Mouse (Mus musculus) heart, embryonic 16.5 days (tissue): ENCODE measurements around the gene Gzme. TPM values are rescaled to one million over a fixed set of nuclear protein-coding genes. Genes with fewer than 3 reads are reported as not detected.
"Not testable (repeated sequence)": the region's sequence is repeated elsewhere in the genome, so short reads cannot be mapped to it uniquely, and the experiment has no call there.

Source experiments
- ATAC-seq: fragments of 200-750 bp; cut with Nextera tagmentation; replicated peaks from 2 replicates; pipeline ENCODE4 v1.8.0; 2017; ENCODE audit warnings: moderate number of reproducible peaks; ENCODE audit not compliant: insufficient read depth, low FRiP score; ENCODE audit errors: extremely low read depth
- H3K27ac ChIP-seq: fragments of 300-500 bp; sonication (generic); 2 replicates; pipeline ENCODE4 v1.5.1; 2014; ENCODE audit warnings: mild to moderate bottlenecking, low read length, control low read depth, moderate library complexity
- H3K27me3 ChIP-seq: fragments of 300-500 bp; sonication (generic); 2 replicates; pipeline ENCODE4 v1.6.1; 2014; ENCODE audit warnings: low read length, mixed read lengths; ENCODE audit not compliant: control insufficient read depth, insufficient read depth
- H3K36me3 ChIP-seq: fragments of 300-500 bp; sonication (generic); 2 replicates; pipeline ENCODE4 v1.6.1; 2014; ENCODE audit not compliant: control insufficient read depth, insufficient read depth
- H3K4me1 ChIP-seq: fragments of 300-500 bp; sonication (generic); 2 replicates; pipeline ENCODE4 v1.6.1; 2014; ENCODE audit warnings: low read length, mixed read lengths; ENCODE audit not compliant: control insufficient read depth, insufficient read depth
- H3K4me2 ChIP-seq: fragments of 300-500 bp; sonication (generic); 2 replicates; pipeline ENCODE4 v1.6.1; 2014; ENCODE audit warnings: low read depth, mild to moderate bottlenecking, control low read depth, low read length
- H3K4me3 ChIP-seq: fragments of 300-500 bp; sonication (generic); 2 replicates; pipeline ENCODE4 v1.5.1; 2014; ENCODE audit warnings: mild to moderate bottlenecking, control low read depth, low read length
- H3K9ac ChIP-seq: fragments of 300-500 bp; sonication (generic); 2 replicates; pipeline ENCODE4 v1.6.1; 2014; ENCODE audit warnings: low read length, control low read depth
- H3K9me3 ChIP-seq: fragments of 300-500 bp; sonication (generic); replicated peaks from 2 replicates; pipeline ENCODE4 v1.6.1; 2016; ENCODE audit warnings: low read length; ENCODE audit not compliant: control insufficient read depth
- WGBS: fragments of 180-500 bp; shearing (Covaris S2); extraction: QIAGEN DNeasy Blood & Tissue Kit; methylation state at CpG from one replicate; pipeline ENCODE4 v1.1.7; 2014; 5-methylcytosine and 5-hydroxymethylcytosine counted together
- polyA plus RNA-seq: library from polyadenylated mRNA; unstranded; fragments of >200 nt; fragmentation: Nextera tagmentation; extraction: Ambion mirVana; gene quantifications from 2 replicates; pipeline ENCODE4 v1.2.1, GENCODE M21; 2015

Gzme gene
- not detected in 2 replicates for polyA plus RNA-seq

DNA sequence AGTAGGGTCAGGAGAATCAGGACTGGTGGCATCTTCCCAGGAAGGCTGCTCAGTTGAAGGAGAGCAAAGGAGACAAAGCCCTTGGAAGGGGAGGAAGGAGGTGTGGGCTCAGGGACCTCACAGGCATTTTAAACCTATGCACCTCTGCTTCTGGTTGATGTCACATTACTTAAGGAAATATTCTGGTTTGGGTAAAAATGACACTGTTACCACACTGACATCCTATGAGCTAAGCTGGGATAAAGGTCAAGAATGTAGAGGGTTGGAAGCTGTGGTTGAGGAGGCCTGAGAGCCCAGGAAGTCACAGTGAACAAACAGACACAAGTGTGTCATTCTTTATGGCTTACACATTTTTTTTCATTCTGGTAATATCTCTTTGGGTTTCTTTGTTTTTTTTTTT, at the start of gene Gzme:
Gene Gzme (minus strand): TSS at position 101 of the 400 bp plus-strand sequence.
- no peaks in the 10 kb centered on the region for H3K4me1 ChIP-seq
- H3K36me3 ChIP-seq = no peaks in the 10 kb centered on the region
- H3K4me3 ChIP-seq = no peak within 1 kb of the TSS
- no peak within 1 kb of the TSS for H3K9ac ChIP-seq
- no peak within 1 kb of the TSS for H3K4me2 ChIP-seq
- no peaks in the 10 kb centered on the region for H3K27me3 ChIP-seq
- no peak within 1 kb of the TSS for H3K27ac ChIP-seq
- no peak for ATAC-seq
- no peaks in the 10 kb centered on the region for H3K9me3 ChIP-seq

DNA sequence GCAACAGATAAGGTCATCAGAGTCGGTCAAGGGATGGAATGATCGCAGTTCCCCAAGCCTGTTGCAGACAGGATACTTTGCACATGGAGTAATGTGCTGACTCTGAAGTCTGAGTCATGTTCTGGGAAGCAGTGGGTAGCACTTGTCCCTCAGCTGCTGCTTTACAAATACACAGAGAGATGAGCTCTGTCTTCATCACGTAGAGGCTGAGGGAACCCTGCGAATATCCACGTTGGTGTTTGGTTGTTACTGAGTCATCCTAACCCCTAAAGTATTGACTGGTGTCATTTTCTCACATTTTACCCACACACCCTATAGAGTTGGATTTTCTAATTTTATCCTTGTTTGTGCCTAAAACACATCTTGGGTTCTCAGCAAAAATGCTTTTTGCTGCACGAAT, 47.6 kb upstream of the Gzme start:
- ATAC-seq = no peak
- 70% methylated on average over 6 of the region's 6 CpGs for WGBS
- H3K36me3 ChIP-seq = no peaks in the 10 kb centered on the region
- H3K9me3 ChIP-seq = no peaks in the 10 kb centered on the region
- no peak overlapping the region for H3K27ac ChIP-seq
- H3K4me3 ChIP-seq = no peak overlapping the region
- no peak overlapping the region for H3K9ac ChIP-seq
- H3K4me1 ChIP-seq = no peaks in the 10 kb centered on the region
- no peak overlapping the region for H3K4me2 ChIP-seq
- no peaks in the 10 kb centered on the region for H3K27me3 ChIP-seq

DNA sequence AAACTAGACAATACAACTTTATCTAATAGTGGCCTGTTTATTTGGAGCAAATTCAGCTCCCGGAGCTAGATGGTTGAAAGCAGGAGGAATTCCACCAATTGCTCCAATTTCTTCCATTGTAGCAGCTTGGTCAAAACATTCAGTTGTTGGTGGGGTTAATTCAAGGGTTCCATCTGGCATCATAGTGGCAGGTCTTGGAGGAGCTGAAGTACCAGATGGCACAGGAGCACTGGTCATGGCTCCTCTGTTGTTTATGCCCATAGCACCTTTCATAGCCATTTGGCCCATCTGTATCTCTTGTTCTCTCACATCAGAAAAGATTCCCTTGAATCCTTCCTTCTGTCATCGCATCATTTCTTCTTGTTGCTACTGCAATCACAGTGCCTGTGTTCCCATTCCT, 41.7 kb upstream of the Gzme start:
- H3K36me3 ChIP-seq = no peaks in the 10 kb centered on the region
- H3K9me3 ChIP-seq = no peaks in the 10 kb centered on the region
- H3K4me2 ChIP-seq = no peak overlapping the region
- no peak overlapping the region for H3K27ac ChIP-seq
- WGBS = 78% methylated on average over 2 of the region's 2 CpGs
- no peak for ATAC-seq
- H3K4me3 ChIP-seq = no peak overlapping the region
- H3K9ac ChIP-seq = no peak overlapping the region
- no peaks in the 10 kb centered on the region for H3K4me1 ChIP-seq
- H3K27me3 ChIP-seq = no peaks in the 10 kb centered on the region

DNA sequence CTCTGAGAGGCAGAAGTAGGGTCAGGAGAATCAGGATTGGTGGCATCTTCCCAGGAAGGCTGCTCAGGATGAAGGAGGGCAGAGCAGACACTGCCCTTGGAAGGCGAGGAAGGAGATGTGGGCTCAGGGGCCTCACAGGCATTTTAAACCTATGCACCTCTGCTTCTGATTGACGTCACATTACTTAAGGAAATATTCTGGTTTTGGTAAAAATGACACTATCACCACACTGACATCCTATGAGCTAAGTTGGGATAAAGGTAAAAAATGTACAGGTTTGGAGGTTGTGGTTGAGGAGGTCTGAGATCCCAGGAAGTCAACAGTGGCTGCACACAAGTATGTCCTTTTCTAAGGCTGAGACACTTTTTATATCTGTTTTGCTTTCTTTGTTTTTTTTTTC, 39.1 kb upstream of the Gzme start, which contains the start of gene Gzmg:
Gene Gzmg (minus strand): TSS at position 101 of the 400 bp plus-strand sequence.
- 67% methylated on average over 2 of the region's 2 CpGs for WGBS
- not testable (repeated sequence) for H3K27me3 ChIP-seq, H3K36me3 ChIP-seq, H3K9ac ChIP-seq, H3K4me3 ChIP-seq, H3K4me1 ChIP-seq, H3K4me2 ChIP-seq, H3K9me3 ChIP-seq, ATAC-seq, H3K27ac ChIP-seq

DNA sequence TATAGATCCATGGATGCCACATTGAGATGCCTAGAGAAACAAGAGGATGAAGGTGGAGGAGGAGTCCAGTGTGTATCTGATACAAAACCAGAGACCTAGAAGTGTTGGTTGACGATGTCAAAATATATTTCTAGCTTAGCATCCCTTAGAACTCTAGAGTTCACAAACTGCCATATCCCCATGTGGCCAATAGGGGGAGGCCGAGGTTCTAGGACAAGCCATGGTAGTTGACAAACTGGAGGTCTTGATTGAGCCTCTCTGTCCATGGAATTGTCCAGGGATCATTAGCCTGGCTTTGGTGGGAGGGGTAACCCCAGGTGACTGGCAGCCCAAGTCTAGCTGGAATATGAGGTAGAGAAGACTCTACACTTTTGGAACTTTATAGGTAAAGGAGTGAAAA, 34.9 kb upstream of the Gzme start:
- H3K4me2 ChIP-seq = no peak overlapping the region
- H3K4me3 ChIP-seq = no peak overlapping the region
- H3K27me3 ChIP-seq = no peaks in the 10 kb centered on the region
- 67% methylated on average over 2 of the region's 2 CpGs for WGBS
- H3K9ac ChIP-seq = no peak overlapping the region
- H3K9me3 ChIP-seq = no peaks in the 10 kb centered on the region
- H3K27ac ChIP-seq = no peak overlapping the region
- no peaks in the 10 kb centered on the region for H3K4me1 ChIP-seq
- H3K36me3 ChIP-seq = no peaks in the 10 kb centered on the region
- ATAC-seq = no peak

DNA sequence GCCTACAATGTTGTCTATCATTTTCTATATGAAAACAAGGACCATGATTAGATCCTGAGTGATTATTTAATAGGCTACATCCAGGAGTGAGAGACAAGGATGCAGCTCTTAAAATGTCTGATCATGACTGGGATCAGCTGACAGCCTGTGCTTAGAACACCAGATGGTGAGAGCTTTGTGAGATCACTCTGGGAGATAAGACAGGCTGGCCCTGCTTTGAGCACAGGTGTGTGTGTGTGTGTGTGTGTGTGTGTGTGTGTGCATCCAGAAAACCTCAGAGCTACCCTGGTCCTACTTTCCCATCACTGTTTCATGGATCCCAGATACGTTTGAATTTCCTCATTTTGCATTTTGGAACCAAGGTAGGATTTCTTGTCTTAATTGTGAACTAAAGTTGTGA, 13.2 kb upstream of the Gzme start:
- H3K9ac ChIP-seq, H3K27me3 ChIP-seq, H3K4me2 ChIP-seq, H3K4me1 ChIP-seq, H3K27ac ChIP-seq, H3K9me3 ChIP-seq, H3K36me3 ChIP-seq, H3K4me3 ChIP-seq, ATAC-seq: not testable (repeated sequence)
- 62% methylated on average over 1 of the region's 1 CpGs for WGBS

DNA sequence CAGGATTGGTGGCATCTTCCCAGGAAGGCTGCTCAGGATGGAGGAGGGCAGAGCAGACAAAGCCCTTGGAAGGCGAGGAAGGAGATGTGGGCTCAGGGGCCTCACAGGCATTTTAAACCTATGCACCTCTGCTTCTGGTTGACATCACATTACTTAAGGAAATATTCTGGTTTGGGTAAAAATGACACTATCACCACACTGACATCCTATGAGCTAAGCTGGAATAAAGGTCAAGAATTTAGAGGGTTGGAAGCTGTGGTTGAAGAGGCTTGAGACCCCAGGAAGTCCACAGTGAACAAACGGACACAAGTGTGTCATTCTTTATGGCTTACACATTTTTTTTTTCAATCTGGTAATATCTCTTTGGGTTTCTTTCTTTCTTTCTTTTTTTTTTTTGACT, 12.1 kb upstream of the Gzme start, which contains the start of gene Gzmd:
Gene Gzmd (minus strand): TSS at position 101 of the 400 bp plus-strand sequence.
- not testable (repeated sequence) for H3K27ac ChIP-seq, ATAC-seq
- WGBS = 62% methylated on average over 2 of the region's 2 CpGs

DNA sequence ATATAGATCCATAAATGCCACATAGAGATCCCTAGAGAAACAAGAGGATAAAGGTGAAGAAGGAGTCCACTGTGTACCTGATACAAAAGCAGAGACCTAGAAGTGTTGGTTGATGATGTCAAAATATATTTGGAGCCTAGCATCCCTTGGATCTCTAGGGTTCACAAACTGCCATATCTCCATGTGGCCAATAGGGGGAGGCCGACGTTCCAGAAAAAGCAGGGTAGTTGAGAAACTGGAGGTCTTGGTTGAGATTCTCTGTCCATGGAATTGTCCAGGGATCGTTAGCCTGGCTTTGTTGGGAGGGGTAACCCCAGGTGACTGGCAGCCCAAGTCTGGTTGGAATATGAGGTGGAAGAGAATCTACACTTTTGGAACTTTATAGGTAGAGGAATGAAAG, 7.9 kb upstream of the Gzme start:
- Histone ChIP-seq H3K36me3 (no peaks in the 10 kb centered on the region), H3K27me3 (no peaks in the 10 kb centered on the region), H3K4me2 (no peak overlapping the region), H3K9ac (no peak overlapping the region), H3K27ac (no peak overlapping the region), H3K4me3 (no peak overlapping the region), H3K9me3 (no peaks in the 10 kb centered on the region), H3K4me1 (no peaks in the 10 kb centered on the region)
- ATAC-seq = no peak
- WGBS = 40% methylated on average over 3 of the region's 3 CpGs

More for the DNA sequence above, 12.1 kb upstream of the Gzme start, which contains the start of gene Gzmd:
- not testable (repeated sequence) for H3K27me3 ChIP-seq, H3K9me3 ChIP-seq, H3K36me3 ChIP-seq, H3K9ac ChIP-seq, H3K4me3 ChIP-seq, H3K4me2 ChIP-seq, H3K4me1 ChIP-seq

DNA sequence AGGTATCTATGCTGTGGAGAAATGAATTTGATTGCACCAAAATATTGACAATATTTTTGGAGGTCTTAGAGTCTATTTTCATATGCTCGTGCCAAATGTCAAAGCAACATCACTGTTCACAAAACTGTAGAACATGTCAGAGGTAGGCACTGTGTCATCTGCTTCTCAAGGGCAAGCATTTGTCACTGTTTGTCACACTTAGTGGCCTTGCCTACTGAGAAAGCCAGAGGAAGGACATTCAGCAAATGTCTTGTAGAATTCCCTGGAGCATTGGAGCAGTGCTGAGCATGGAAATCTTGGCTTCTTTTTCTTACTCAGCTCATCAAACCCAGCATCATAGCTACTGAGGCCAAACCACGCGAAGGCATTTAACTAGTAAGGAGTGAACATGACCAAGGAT, 3.1 kb upstream of the Gzme start:
- H3K36me3 ChIP-seq = no peaks in the 10 kb centered on the region
- H3K4me2 ChIP-seq = no peak overlapping the region
- H3K4me1 ChIP-seq = no peaks in the 10 kb centered on the region
- WGBS = 76% methylated on average over 3 of the region's 3 CpGs
- no peak overlapping the region for H3K9ac ChIP-seq
- no peaks in the 10 kb centered on the region for H3K9me3 ChIP-seq
- no peak overlapping the region for H3K4me3 ChIP-seq
- H3K27ac ChIP-seq = no peak overlapping the region
- no peaks in the 10 kb centered on the region for H3K27me3 ChIP-seq
- ATAC-seq = no peak
